Mouse (Mus musculus): ENCODE measurements around the gene Svopl.

DNA sequence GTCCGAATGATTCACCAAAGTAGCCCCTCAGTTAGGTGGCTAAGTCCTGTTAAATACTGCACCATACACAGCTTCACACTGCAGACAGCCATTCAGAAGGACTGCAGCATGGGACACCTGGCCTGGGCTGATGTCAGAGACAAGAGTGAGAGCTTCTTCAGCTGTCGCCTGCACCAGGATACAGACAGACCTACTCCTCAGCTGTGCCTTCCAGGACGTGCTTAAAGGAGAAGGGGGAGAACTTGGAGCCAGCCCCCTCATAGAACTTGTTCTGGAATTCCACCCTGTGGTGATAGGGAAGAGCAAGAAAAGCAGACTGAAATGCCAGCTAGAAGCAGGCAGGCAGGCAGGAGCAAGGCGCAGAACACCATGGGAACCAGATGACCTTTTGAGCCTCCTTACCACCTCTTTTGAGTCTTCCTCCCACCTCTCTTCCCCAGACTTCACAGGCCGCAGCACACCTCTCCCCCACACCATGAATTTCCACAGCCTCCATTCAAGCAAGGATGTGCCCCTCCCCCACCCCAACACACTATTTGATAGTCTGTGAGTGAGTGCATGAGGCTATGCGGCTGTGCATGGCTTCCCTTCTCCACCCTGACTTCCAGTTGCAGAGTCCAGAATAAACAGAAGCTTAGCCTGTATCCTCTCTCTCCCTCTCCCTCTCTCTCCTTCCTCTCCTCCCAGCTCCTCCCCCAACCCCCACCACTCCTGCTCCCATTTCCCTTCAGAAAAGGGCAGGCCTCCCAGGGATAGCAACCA, 2.2 kb upstream of the Svopl start:
- TF ChIP-seq CTCF (IDR thresholded peaks at IDR 0.05; ENCODE audit: low read depth): no peak
- TF ChIP-seq EP300 (IDR thresholded peaks at IDR 0.05; ENCODE audit: low read depth): no peak

All from heart, postnatal 0 days (tissue).